Mouse (Mus musculus) midbrain, embryonic 11.5 days (tissue): Measurements from ENCODE around the gene Nmnat1. TPM values are rescaled to one million over a fixed set of nuclear protein-coding genes. Genes with fewer than 3 reads are reported as not detected.

Experiments used
- ATAC-seq: fragments of 200-750 bp; cut with Nextera tagmentation; 2 replicates; pipeline ENCODE4 v1.8.0; 2017; ENCODE audit warnings: moderate TSS enrichment, moderate library complexity; ENCODE audit not compliant: low FRiP score
- DNase-seq: peaks from one replicate; pipeline ENCODE4 v3.0.0; 2015; ENCODE audit warnings: low spot score; ENCODE audit errors: missing footprints
- H3K27ac ChIP-seq: fragments of 300-500 bp; sonication (generic); 2 replicates; pipeline ENCODE4 v1.5.1; 2014; ENCODE audit warnings: low read depth, low read length
- H3K27me3 ChIP-seq: fragments of 300-500 bp; sonication (generic); 2 replicates; pipeline ENCODE4 v1.6.1; 2014; ENCODE audit warnings: mild to moderate bottlenecking, low read length, moderate library complexity, mixed read lengths; ENCODE audit not compliant: control insufficient read depth, insufficient read depth
- H3K36me3 ChIP-seq: fragments of 300-500 bp; sonication (generic); 2 replicates; pipeline ENCODE4 v1.6.1; 2014; ENCODE audit warnings: mild to moderate bottlenecking, low read length, moderate library complexity, mixed read lengths; ENCODE audit not compliant: control insufficient read depth, insufficient read depth
- H3K4me1 ChIP-seq: fragments of 300-500 bp; sonication (generic); 2 replicates; pipeline ENCODE4 v1.6.1; 2014; ENCODE audit warnings: low read length; ENCODE audit not compliant: control insufficient read depth, insufficient read depth
- H3K4me2 ChIP-seq: fragments of 300-500 bp; sonication (generic); 2 replicates; pipeline ENCODE4 v1.6.1; 2014; ENCODE audit warnings: mild to moderate bottlenecking, moderate library complexity
- H3K4me3 ChIP-seq: fragments of 300-500 bp; sonication (generic); 2 replicates; pipeline ENCODE4 v1.5.1; 2014; ENCODE audit warnings: low read depth, low read length
- H3K9ac ChIP-seq: fragments of 300-500 bp; sonication (generic); 2 replicates; pipeline ENCODE4 v1.6.1; 2014; ENCODE audit warnings: low read length
- H3K9me3 ChIP-seq: fragments of 300-500 bp; sonication (generic); 2 replicates; pipeline ENCODE4 v1.6.1; 2016; ENCODE audit warnings: low read length; ENCODE audit not compliant: control insufficient read depth
- WGBS: fragments of 180-500 bp; shearing (Covaris S2); extraction: QIAGEN DNeasy Blood & Tissue Kit; methylation state at CpG from one replicate; pipeline ENCODE4 v1.1.7; 2014; 5-methylcytosine and 5-hydroxymethylcytosine counted together
- polyA plus RNA-seq: library from polyadenylated mRNA; unstranded; fragments of >200 nt; fragmentation: Nextera tagmentation; extraction: Ambion mirVana; gene quantifications from 2 replicates; pipeline ENCODE4 v1.2.1, GENCODE M21; 2014

Gene Nmnat1
- polyA plus RNA-seq, 1 experiment from 2014 or later = 15.1 TPM

GRCm38 (mm10) chr4:149518351-149519220 is 33.6 kb upstream of the Nmnat1 start:
- WGBS = 5% methylated on average over 41 of the region's 52 CpGs
- Histone ChIP-seq H3K27me3 (no peaks in the 10 kb centered on the region), H3K4me2 (peak overlapping the region; percentile 78), H3K4me3 (peak overlapping the region; percentile 78), H3K27ac (no peak overlapping the region), H3K4me1 (no peaks in the 10 kb centered on the region), H3K36me3 (no peaks in the 10 kb centered on the region), H3K9ac (peak overlapping the region; percentile 80), H3K9me3 (no peaks in the 10 kb centered on the region)
- ATAC-seq = no peak
- DNase-seq = peak; percentile 90

- DNase-seq (peak; percentile 99), ATAC-seq (peak; percentile 99)
- Histone ChIP-seq H3K27ac (no peak within 1 kb of the TSS), H3K36me3 (no peaks in the 10 kb centered on the region), H3K4me3 (peak within 1 kb of the TSS; percentile 78), H3K4me1 (no peaks in the 10 kb centered on the region), H3K9ac (peak within 1 kb of the TSS; percentile 80), H3K4me2 (peak within 1 kb of the TSS; percentile 78), H3K9me3 (no peaks in the 10 kb centered on the region), H3K27me3 (no peaks in the 10 kb centered on the region)
- WGBS = 0% methylated on average over 40 of the region's 46 CpGs
Measured at GRCm38 (mm10) chr4:149517868-149518340, 32.9 kb upstream of the Nmnat1 start, which contains the start of gene Ctnnbip1. Gene Ctnnbip1, plus strand, starts transcription at chr4:149518236.

- H3K36me3 ChIP-seq = no peaks in the 10 kb centered on the region
- WGBS = 91% methylated on average over 5 of the region's 5 CpGs
- H3K4me3 ChIP-seq = no peak overlapping the region
- no peaks in the 10 kb centered on the region for H3K9me3 ChIP-seq
- H3K4me1 ChIP-seq = no peaks in the 10 kb centered on the region
- no peak overlapping the region for H3K9ac ChIP-seq
- H3K27me3 ChIP-seq = no peaks in the 10 kb centered on the region
- ATAC-seq = no peak
- DNase-seq = no peak
- H3K27ac ChIP-seq = no peak overlapping the region
- H3K4me2 ChIP-seq = no peak overlapping the region
Measured at GRCm38 (mm10) chr4:149515706-149516105, 30.7 kb upstream of the Nmnat1 start.

GRCm38 (mm10) chr4:149512072-149512471 is 27.1 kb upstream of the Nmnat1 start:
- H3K4me1 ChIP-seq = no peaks in the 10 kb centered on the region
- no peaks in the 10 kb centered on the region for H3K36me3 ChIP-seq
- WGBS = 90% methylated on average over 7 of the region's 7 CpGs
- H3K4me3 ChIP-seq = no peak overlapping the region
- no peak overlapping the region for H3K27ac ChIP-seq
- DNase-seq (no peak), ATAC-seq (no peak)
- no peaks in the 10 kb centered on the region for H3K27me3 ChIP-seq
- H3K4me2 ChIP-seq = no peak overlapping the region
- no peaks in the 10 kb centered on the region for H3K9me3 ChIP-seq
- no peak overlapping the region for H3K9ac ChIP-seq

DNA sequence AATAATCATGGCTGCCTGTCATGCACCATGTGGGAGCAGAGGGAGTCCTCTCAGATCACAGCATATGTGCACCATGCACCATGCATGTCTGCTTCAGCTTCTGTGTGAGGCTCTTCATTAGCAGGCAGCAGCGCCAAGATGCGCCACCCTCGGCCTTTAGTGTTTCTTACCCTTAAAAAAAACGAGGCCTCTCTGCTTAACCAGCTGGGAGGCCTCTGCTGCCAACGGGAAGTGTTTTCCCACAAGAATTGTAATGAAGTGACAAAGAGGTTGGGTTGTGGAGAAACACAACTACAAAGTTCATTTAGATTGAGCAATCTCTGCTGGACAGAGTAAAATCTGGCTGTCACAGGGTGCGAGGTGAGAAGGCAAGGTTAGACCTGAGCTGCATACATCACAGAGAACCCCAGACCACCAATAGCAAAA is 26.2 kb upstream of the Nmnat1 start:
- DNase-seq = no peak
- H3K9ac ChIP-seq = no peak overlapping the region
- no peaks in the 10 kb centered on the region for H3K4me1 ChIP-seq
- 64% methylated on average over 6 of the region's 6 CpGs for WGBS
- H3K36me3 ChIP-seq = no peaks in the 10 kb centered on the region
- H3K27me3 ChIP-seq = no peaks in the 10 kb centered on the region
- no peak for ATAC-seq
- no peaks in the 10 kb centered on the region for H3K9me3 ChIP-seq
- H3K4me3 ChIP-seq = no peak overlapping the region
- no peak overlapping the region for H3K4me2 ChIP-seq
- H3K27ac ChIP-seq = no peak overlapping the region

GRCm38 (mm10) chr4:149506904-149507303 is 21.9 kb upstream of the Nmnat1 start:
- Histone ChIP-seq H3K4me1 (no peaks in the 10 kb centered on the region), H3K36me3 (no peaks in the 10 kb centered on the region), H3K27me3 (no peaks in the 10 kb centered on the region), H3K9ac (no peak overlapping the region), H3K4me3 (no peak overlapping the region), H3K27ac (no peak overlapping the region), H3K9me3 (no peaks in the 10 kb centered on the region), H3K4me2 (no peak overlapping the region)
- no peak for DNase-seq
- ATAC-seq = no peak
- WGBS = 79% methylated on average over 3 of the region's 3 CpGs

GRCm38 (mm10) chr4:149505261-149505967 is 20.4 kb upstream of the Nmnat1 start:
- Histone ChIP-seq H3K27me3 (no peaks in the 10 kb centered on the region), H3K27ac (no peak overlapping the region), H3K9me3 (no peaks in the 10 kb centered on the region), H3K36me3 (no peaks in the 10 kb centered on the region), H3K9ac (no peak overlapping the region), H3K4me2 (no peak overlapping the region), H3K4me3 (no peak overlapping the region), H3K4me1 (no peaks in the 10 kb centered on the region)
- WGBS = 58% methylated on average over 14 of the region's 15 CpGs
- ATAC-seq (no peak), DNase-seq (no peak)

DNA sequence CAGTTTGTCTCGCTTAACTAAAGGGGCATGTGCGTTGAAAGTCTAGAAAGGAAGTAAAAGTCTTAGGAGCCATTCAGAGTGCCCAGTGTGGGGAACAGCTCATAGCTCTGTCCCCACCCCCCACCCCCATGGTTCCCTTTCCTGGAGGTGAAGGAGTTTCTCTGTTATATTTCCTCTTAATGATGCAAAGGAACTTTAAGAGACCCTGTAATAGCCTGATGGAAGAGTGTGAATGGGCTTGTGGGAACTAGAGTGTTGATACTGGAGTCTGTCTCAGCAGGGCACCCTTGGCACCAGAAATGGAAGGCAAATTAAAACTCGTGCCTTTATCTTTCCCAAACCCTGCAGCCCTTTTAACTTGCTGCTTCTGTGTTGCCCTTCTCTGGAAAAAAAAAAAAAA is 19.9 kb upstream of the Nmnat1 start:
- Histone ChIP-seq H3K9me3 (no peaks in the 10 kb centered on the region), H3K36me3 (no peaks in the 10 kb centered on the region), H3K9ac (no peak overlapping the region), H3K4me2 (no peak overlapping the region), H3K27me3 (no peaks in the 10 kb centered on the region), H3K27ac (no peak overlapping the region), H3K4me3 (no peak overlapping the region), H3K4me1 (no peaks in the 10 kb centered on the region)
- WGBS = 35% methylated on average over 3 of the region's 3 CpGs
- no peak for ATAC-seq
- DNase-seq = no peak

- H3K27me3 ChIP-seq = no peaks in the 10 kb centered on the region
- ATAC-seq (no peak), DNase-seq (no peak)
- no peak overlapping the region for H3K4me2 ChIP-seq
- no peak overlapping the region for H3K4me3 ChIP-seq
- no peaks in the 10 kb centered on the region for H3K4me1 ChIP-seq
- H3K36me3 ChIP-seq = no peaks in the 10 kb centered on the region
- no peak overlapping the region for H3K27ac ChIP-seq
- H3K9me3 ChIP-seq = no peaks in the 10 kb centered on the region
- H3K9ac ChIP-seq = no peak overlapping the region
- WGBS = 85% methylated on average over 5 of the region's 5 CpGs
Measured at GRCm38 (mm10) chr4:149504363-149504762, 19.4 kb upstream of the Nmnat1 start.
